Mouse (Mus musculus) kidney, embryonic 16.5 days (tissue): ENCODE results near the gene Apex1. TPM values are rescaled to one million over a fixed set of nuclear protein-coding genes. Genes with fewer than 3 reads are reported as not detected.
"Not testable (repeated sequence)": the region's sequence is repeated elsewhere in the genome, so short reads cannot be mapped to it uniquely, and the experiment has no call there.

Experiments used
- ATAC-seq: fragments of 200-750 bp; cut with Nextera tagmentation; 2 replicates; pipeline ENCODE4 v1.8.0; 2017; ENCODE audit warnings: moderate TSS enrichment; ENCODE audit not compliant: low FRiP score, low TSS enrichment
- H3K27ac ChIP-seq: fragments of 300-500 bp; sonication (generic); 2 replicates; pipeline ENCODE4 v1.5.1; 2014; ENCODE audit warnings: low read length
- H3K27me3 ChIP-seq: fragments of 300-500 bp; sonication (generic); 2 replicates; pipeline ENCODE4 v1.6.1; 2014; ENCODE audit warnings: low read length, control low read depth, mixed read lengths; ENCODE audit not compliant: insufficient read depth
- H3K36me3 ChIP-seq: fragments of 300-500 bp; sonication (generic); 2 replicates; pipeline ENCODE4 v1.6.1; 2014; ENCODE audit warnings: low read length, control low read depth, mixed read lengths; ENCODE audit not compliant: insufficient read depth
- H3K4me1 ChIP-seq: fragments of 300-500 bp; sonication (generic); 2 replicates; pipeline ENCODE4 v1.6.1; 2014; ENCODE audit warnings: low read length, control low read depth, mixed read lengths; ENCODE audit not compliant: insufficient read depth
- H3K4me2 ChIP-seq: fragments of 300-500 bp; sonication (generic); replicated peaks from 2 replicates; pipeline ENCODE4 v1.6.1; 2014; ENCODE audit warnings: low read depth, low read length
- H3K4me3 ChIP-seq: fragments of 300-500 bp; sonication (generic); 2 replicates; pipeline ENCODE4 v1.5.1; 2014; ENCODE audit warnings: mild to moderate bottlenecking, low read length
- H3K9ac ChIP-seq: fragments of 300-500 bp; sonication (generic); replicated peaks from 2 replicates; pipeline ENCODE4 v1.6.1; 2014; ENCODE audit warnings: low read length
- H3K9me3 ChIP-seq: fragments of 300-500 bp; sonication (generic); 2 replicates; pipeline ENCODE4 v1.6.1; 2016; ENCODE audit warnings: low read length, control low read depth
- WGBS: fragments of 180-500 bp; shearing (Covaris S2); extraction: QIAGEN DNeasy Blood & Tissue Kit; methylation state at CpG from one replicate; pipeline ENCODE4 v1.1.7; 2014; 5-methylcytosine and 5-hydroxymethylcytosine counted together
- polyA plus RNA-seq: library from polyadenylated mRNA; unstranded; fragments of >200 nt; fragmentation: Nextera tagmentation; extraction: Ambion mirVana; gene quantifications from 2 replicates; pipeline ENCODE4 v1.2.1, GENCODE M21; 2015

Gene Apex1
- polyA plus RNA-seq, 1 experiment from 2014 or later: 285 TPM

DNA sequence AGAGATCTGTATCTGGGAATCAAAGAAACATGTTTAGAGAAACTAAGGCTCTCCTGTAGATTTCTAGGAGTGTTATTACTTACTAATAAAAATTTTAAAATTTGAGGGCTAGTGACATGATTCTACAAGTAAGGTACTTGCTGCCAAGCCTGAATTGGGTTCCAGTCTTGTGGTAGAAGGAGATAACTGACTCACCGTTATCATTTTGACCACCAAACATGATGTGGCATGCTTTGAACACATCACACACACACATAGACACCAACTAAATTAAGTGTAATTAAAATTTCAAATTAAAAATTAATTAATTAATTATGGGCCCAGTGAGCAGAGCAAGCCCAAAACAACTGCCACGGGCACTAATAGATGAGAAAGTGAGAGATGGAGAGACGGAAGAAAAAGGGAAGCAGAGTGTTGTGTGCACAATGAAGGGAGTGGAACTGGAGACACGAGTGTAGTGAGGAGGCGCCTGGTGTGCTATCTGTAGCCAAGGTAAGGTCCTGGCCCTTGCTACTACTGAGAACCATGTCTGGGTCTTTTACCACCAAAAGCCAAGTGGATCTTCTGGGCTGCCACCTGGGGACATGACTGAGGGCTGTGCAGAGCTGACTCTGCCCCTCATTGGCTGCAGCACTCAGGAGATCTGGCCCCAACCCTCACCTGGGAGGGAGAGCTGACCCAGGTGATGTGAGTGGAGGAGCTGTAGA is 33.7 kb downstream of the Apex1 start:
- ATAC-seq: not testable (repeated sequence)
- 92% methylated on average over 5 of the region's 5 CpGs for WGBS

DNA sequence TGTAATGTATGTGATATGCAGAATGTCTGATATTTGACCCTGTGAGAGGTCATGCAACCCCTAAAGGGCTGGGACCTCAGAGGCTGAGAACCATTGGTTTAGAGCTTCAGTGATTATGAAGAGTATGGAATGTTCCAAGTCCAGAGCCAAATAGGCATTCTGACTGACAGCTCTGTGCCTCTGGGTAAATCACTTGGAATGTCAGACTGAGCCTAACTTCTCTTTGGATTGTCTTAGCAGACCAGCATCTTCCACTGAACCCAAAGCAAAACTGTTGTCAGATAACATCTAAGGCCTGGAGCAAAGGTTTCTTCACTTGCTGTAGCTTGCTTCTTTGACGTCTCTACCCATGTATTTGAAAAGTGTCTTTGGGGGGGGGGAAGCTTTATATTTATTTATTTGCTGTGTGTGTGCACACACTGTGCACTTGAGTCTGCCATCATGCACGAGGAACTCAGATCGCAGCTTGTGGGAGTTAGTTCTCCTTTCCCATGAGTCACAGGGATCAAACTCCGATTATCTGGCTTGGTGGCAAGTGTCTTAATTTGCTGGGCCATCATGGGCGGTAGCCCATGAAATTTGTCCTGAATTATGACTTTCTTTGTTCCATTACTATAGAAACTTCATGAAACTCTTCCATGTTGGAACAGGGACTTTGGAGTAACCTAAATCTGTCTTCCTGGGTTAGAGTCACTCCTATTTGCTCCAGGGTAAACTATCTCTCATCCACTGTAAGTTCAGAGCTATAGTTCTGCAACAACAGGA is 43.6 kb downstream of the Apex1 start:
- ATAC-seq: no peak
- WGBS: 62% methylated on average over 5 of the region's 5 CpGs
- Histone ChIP-seq H3K9me3 (no peaks in the 10 kb centered on the region), H3K9ac (no peak overlapping the region), H3K27me3 (no peaks in the 10 kb centered on the region), H3K36me3 (no peaks in the 10 kb centered on the region), H3K4me3 (no peak overlapping the region), H3K27ac (no peak overlapping the region), H3K4me1 (no peaks in the 10 kb centered on the region), H3K4me2 (no peak overlapping the region)

More for the DNA sequence above, 33.7 kb downstream of the Apex1 start:
- H3K27me3 ChIP-seq, H3K4me1 ChIP-seq, H3K27ac ChIP-seq, H3K36me3 ChIP-seq, H3K4me2 ChIP-seq, H3K9ac ChIP-seq, H3K4me3 ChIP-seq, H3K9me3 ChIP-seq: not testable (repeated sequence)

DNA sequence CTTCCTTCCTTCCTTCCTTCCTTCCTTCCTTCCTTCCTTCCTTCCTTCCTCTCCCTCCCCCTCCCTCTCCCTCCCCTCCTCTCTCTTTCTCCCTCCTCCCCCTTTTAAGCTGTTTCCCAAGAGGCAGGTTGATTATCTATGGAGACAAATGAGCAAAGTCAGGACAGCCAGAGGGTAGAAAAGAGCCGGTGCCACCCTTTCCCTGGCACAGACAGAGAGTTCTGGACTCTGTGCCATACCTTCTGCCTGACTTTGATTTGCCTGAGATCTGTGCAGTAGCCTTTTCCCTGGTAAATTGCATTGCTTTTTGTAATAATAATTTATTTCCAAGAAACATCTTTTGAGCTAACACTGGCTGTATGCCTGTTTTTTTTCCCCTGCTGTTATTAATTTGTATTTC is 44.3 kb downstream of the Apex1 start:
- no peaks in the 10 kb centered on the region for H3K27me3 ChIP-seq
- no peaks in the 10 kb centered on the region for H3K9me3 ChIP-seq
- no peak overlapping the region for H3K4me2 ChIP-seq
- no peak overlapping the region for H3K9ac ChIP-seq
- H3K4me3 ChIP-seq: no peak overlapping the region
- no peaks in the 10 kb centered on the region for H3K36me3 ChIP-seq
- ATAC-seq: no peak
- no peak overlapping the region for H3K27ac ChIP-seq
- WGBS: 29% methylated on average over 1 of the region's 1 CpGs
- no peaks in the 10 kb centered on the region for H3K4me1 ChIP-seq

DNA sequence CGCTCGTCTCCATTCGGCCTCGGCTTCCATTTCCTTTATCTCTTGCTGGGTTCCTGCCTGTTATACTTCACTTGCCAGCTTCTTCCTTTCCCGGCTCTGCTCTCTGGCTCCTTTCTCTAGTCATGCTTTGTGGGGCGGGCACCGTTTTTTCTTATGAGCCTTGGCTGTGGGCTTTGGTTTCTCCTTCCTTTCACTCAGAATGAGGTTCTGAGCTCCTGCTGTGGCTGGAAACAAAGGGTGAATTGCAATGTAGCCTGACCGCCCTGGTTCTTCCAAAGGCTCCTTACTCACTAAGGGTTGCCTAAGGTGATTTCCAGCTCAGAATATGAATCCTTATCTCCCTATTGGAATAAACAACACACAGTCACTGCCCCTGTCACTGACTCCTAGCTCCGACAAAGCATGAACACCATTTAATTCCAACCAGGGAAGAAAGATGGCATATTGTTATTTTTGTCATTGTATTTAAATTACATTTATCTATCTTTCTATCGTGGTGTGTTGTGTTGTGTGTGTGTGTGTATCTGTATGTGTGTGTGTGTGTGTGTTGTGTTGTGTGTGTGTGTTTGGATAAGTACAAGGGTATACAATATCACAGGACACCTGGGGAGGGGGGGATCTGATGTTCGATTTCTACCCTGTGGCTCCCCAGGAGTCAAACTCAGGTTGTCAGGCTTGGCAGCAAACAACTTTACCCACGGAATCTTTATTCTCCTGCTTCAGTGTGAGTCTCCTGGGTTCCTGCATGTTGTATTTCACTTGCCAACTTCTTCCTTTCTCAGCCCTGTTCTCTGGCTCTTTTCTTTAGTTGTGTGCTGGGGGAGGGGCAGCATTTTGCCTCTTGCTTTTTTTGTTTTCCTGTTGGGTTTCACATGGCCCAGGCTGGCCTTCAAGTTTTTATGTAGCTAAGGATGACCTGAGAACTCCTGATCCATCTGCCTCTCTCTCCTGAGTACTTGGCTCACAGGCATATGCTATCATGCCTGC is 45.1 kb downstream of the Apex1 start:
- H3K36me3 ChIP-seq: no peaks in the 10 kb centered on the region
- no peaks in the 10 kb centered on the region for H3K4me1 ChIP-seq
- H3K4me2 ChIP-seq: no peak overlapping the region
- H3K27ac ChIP-seq: no peak overlapping the region
- no peaks in the 10 kb centered on the region for H3K27me3 ChIP-seq
- H3K9ac ChIP-seq: 0 out of 2 replicates have a peak overlapping the region, but pooled peaks have one; percentile 12
- WGBS: 42% methylated on average over 12 of the region's 12 CpGs
- H3K4me3 ChIP-seq: no peak overlapping the region
- H3K9me3 ChIP-seq: no peaks in the 10 kb centered on the region
- ATAC-seq: no peak

DNA sequence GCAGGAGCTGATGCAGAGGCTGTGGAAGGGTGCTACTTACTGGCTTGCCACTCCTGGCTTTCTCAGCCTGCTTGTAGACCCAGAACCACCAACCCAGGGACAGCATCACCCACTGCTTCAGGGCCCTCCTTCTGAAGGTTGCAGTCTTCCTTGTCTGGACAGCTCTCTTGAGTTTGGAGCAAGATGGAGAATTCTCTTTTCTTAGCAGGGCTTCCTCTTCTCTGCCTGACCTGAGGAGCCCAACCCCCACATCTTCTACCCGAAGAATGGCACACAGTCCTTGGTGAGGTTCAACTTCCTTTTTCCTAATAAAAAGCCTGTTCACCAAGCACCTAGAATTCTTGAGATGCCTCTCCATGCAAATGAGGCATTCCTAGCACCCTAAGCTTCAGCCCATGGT is 46.1 kb downstream of the Apex1 start:
- H3K27ac ChIP-seq: no peak overlapping the region
- no peaks in the 10 kb centered on the region for H3K36me3 ChIP-seq
- 47% methylated on average over 1 of the region's 1 CpGs for WGBS
- no peak overlapping the region for H3K4me2 ChIP-seq
- no peak for ATAC-seq
- no peaks in the 10 kb centered on the region for H3K9me3 ChIP-seq
- H3K4me3 ChIP-seq: no peak overlapping the region
- H3K9ac ChIP-seq: no peak overlapping the region
- H3K4me1 ChIP-seq: no peaks in the 10 kb centered on the region
- H3K27me3 ChIP-seq: no peaks in the 10 kb centered on the region

DNA sequence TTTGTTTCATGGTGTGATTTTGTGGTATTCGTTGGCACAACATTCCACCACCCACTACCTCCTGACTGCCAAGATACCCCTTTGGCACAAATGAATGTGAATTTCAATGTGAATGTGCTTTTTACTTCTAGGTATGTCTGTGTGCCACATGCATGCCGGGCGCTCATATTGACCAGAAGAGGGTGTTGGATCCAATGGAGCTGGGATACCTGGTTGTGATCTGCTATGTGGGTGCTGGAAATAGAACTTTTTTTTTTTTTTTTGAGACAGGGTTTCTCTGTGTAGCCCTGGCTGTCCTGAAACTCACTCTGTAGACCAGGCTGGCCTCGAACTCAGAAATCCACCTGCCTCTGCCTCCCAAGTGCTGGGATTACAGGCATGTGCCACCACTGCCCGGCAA is 48.3 kb downstream of the Apex1 start:
- not testable (repeated sequence) for H3K36me3 ChIP-seq, ATAC-seq, H3K4me1 ChIP-seq, H3K27ac ChIP-seq, H3K9me3 ChIP-seq, H3K4me2 ChIP-seq, H3K4me3 ChIP-seq, H3K27me3 ChIP-seq, H3K9ac ChIP-seq
- WGBS: 92% methylated on average over 5 of the region's 5 CpGs

DNA sequence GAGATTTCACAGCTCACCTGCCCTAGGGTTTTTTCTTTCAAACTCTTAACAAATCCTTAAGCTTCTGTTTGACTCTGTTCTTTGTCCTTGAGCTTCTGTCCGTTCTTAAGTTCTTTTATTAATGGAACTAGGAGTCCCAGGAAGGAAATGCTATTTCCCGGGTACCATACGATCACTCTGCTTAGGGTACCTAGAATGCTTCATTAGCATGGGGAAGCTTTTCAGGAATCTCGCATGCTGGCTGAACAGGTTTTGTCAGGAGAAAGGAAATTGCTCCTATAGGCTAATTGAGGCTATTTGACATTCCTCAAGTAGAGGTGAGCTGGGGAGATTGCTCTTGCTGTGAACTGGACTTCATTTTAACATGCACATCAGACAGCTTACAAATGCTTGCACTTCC is 48.9 kb downstream of the Apex1 start:
- Histone ChIP-seq H3K27me3 (no peaks in the 10 kb centered on the region), H3K4me2 (no peak overlapping the region), H3K36me3 (no peaks in the 10 kb centered on the region), H3K9ac (no peak overlapping the region), H3K27ac (no peak overlapping the region), H3K4me1 (peaks cover 5% of the 10 kb centered on the region; the same call in 1 of the 2 replicates), H3K4me3 (no peak overlapping the region), H3K9me3 (no peaks in the 10 kb centered on the region)
- 37% methylated on average over 4 of the region's 4 CpGs for WGBS
- ATAC-seq: no peak

DNA sequence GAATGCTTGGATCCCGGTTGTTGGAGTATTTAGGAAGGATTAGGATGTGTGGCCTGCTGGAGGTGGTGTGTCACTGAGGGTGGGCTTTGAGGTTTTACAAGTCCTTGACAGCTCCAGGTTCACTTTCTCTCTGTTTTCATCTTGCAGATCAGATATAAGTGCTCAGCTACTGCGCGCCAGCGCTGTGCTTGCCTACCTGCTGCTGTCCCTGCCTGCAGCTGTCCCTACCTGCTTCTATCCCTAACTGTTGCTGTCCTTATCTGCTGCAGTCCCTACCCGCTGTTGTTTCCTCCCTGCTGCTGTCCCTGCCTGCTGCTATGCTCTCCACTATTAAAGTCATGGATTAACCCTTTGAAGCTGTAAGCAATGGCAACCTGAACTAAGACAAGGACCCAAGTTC is 50.2 kb downstream of the Apex1 start:
- ATAC-seq: no peak
- no peak overlapping the region for H3K4me3 ChIP-seq
- H3K27ac ChIP-seq: no peak overlapping the region
- H3K9me3 ChIP-seq: no peaks in the 10 kb centered on the region
- no peak overlapping the region for H3K4me2 ChIP-seq
- 64% methylated on average over 5 of the region's 5 CpGs for WGBS
- H3K27me3 ChIP-seq: no peaks in the 10 kb centered on the region
- H3K9ac ChIP-seq: no peak overlapping the region
- peaks cover 8% of the 10 kb centered on the region; the same call in 1 of the 2 replicates for H3K4me1 ChIP-seq
- H3K36me3 ChIP-seq: no peaks in the 10 kb centered on the region

DNA sequence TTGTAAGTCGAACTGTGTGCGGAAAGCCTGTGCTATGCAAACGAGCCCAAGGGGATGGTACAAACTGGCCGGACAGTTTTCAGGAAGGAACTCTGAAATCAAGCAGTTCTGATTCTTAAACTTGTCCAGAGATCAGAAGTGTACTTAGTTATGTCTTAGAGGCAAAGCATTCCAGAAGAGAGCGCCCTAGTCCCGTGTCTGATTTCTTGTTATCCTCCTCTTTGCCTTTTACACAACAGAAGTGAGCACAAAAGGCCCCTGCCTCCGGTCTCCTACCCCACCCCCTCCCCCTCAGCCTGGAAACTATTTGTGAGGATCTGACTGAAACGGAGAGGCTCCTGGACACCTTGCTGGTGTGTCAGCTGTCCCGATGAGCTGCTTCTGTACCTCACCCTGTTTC is 51.9 kb downstream of the Apex1 start:
- Histone ChIP-seq H3K4me3 (no peak overlapping the region), H3K4me1 (peaks cover 16% of the 10 kb centered on the region), H3K27me3 (no peaks in the 10 kb centered on the region), H3K4me2 (0 out of 2 replicates have a peak overlapping the region, but pooled peaks have one; percentile 14), H3K27ac (no peak overlapping the region), H3K9me3 (no peaks in the 10 kb centered on the region), H3K9ac (peak overlapping the region; percentile 13), H3K36me3 (no peaks in the 10 kb centered on the region)
- WGBS: 14% methylated on average over 9 of the region's 9 CpGs
- no peak for ATAC-seq
